Comparison of ENCODE assay signal across 7 mouse cellular contexts in genomic region chr9:98955103-98955715, GRCm38 (mm10). TPM values are rescaled to one million over a fixed set of nuclear protein-coding genes. Genes with fewer than 3 reads are reported as not detected.
DNase-seq lines count a peak whose midpoint lies in the region; ATAC-seq and TF ChIP-seq lines count a peak whose summit lies in the region.

TSS of gene Foxl2 (plus strand) at chr9:98955288.

- TF ChIP-seq CTCF in lung, postnatal 0 days (IDR thresholded peaks at IDR 0.05) = no peak
- TF ChIP-seq CTCF in liver, postnatal 0 days (IDR thresholded peaks at IDR 0.05; ENCODE audit: low read depth) = no peak
- TF ChIP-seq CTCF in testis, adult 2 months (IDR thresholded peaks at IDR 0.05; ENCODE audit: control insufficient read depth, insufficient read depth, insufficient replicate concordance, low read depth, low read length) = no peak

- no peak for TF ChIP-seq POLR2A in testis, adult 2 months (IDR thresholded peaks at IDR 0.05; ENCODE audit: control insufficient read depth, low read depth, low read length)

- TF ChIP-seq EP300 in lung, postnatal 0 days (IDR thresholded peaks at IDR 0.05) = no peak
- no peak for TF ChIP-seq EP300 in liver, postnatal 0 days (IDR thresholded peaks at IDR 0.05; ENCODE audit: low read depth)

- WGBS in lung, postnatal 0 days = under 1% methylated on average over 49 of the region's 58 CpGs
- under 1% methylated on average over 58 of the region's 58 CpGs for WGBS in embryonic facial prominence, embryonic 13.5 days
- WGBS in hindbrain, embryonic 10.5 days = under 1% methylated on average over 58 of the region's 58 CpGs
- 1% methylated on average over 49 of the region's 58 CpGs for WGBS in liver, postnatal 0 days (ENCODE audit: insufficient replicate concordance)

- H3K4me3 ChIP-seq in lung, postnatal 0 days (ENCODE audit: low read depth, low read length) = peak within 1 kb of the TSS; percentile 39
- H3K4me3 ChIP-seq in embryonic facial prominence, embryonic 13.5 days = peak within 1 kb of the TSS; percentile 53
- peak within 1 kb of the TSS; percentile 57 for H3K4me3 ChIP-seq in hindbrain, embryonic 10.5 days
- peak within 1 kb of the TSS; percentile 33 for H3K4me3 ChIP-seq in liver, postnatal 0 days (ENCODE audit: low read depth, low read length)
- peak within 1 kb of the TSS; percentile 17 for H3K4me3 ChIP-seq in testis, adult 2 months (ENCODE audit: control insufficient read depth, low read depth, low read length)

- peaks cover 17% of the 10 kb centered on the region for H3K4me1 ChIP-seq in lung, postnatal 0 days (ENCODE audit: insufficient read depth, low read depth, low read length)
- H3K4me1 ChIP-seq in embryonic facial prominence, embryonic 13.5 days = peaks cover 45% of the 10 kb centered on the region
- H3K4me1 ChIP-seq in hindbrain, embryonic 10.5 days (replicated peaks) = peaks cover 47% of the 10 kb centered on the region
- peaks cover 14% of the 10 kb centered on the region for H3K4me1 ChIP-seq in liver, postnatal 0 days (ENCODE audit: insufficient read depth)
- H3K4me1 ChIP-seq in testis, adult 2 months (ENCODE audit: control insufficient read depth, insufficient read depth, low read length) = peaks cover 26% of the 10 kb centered on the region

- H3K27ac ChIP-seq in lung, postnatal 0 days (ENCODE audit: low read length) = no peak within 1 kb of the TSS
- peak within 1 kb of the TSS; percentile 55 for H3K27ac ChIP-seq in embryonic facial prominence, embryonic 13.5 days
- peak within 1 kb of the TSS; percentile 81 for H3K27ac ChIP-seq in hindbrain, embryonic 10.5 days
- H3K27ac ChIP-seq in liver, postnatal 0 days (ENCODE audit: low read depth) = no peak within 1 kb of the TSS
- H3K27ac ChIP-seq in testis, adult 2 months (ENCODE audit: control insufficient read depth, insufficient read depth, low read depth, low read length) = no peak within 1 kb of the TSS

- H3K4me2 ChIP-seq in lung, postnatal 0 days (replicated peaks; ENCODE audit: low read depth, low read length) = peak within 1 kb of the TSS; percentile 67
- H3K4me2 ChIP-seq in embryonic facial prominence, embryonic 13.5 days = peak within 1 kb of the TSS; percentile 83
- H3K4me2 ChIP-seq in liver, postnatal 0 days (ENCODE audit: low read depth, low read length) = peak within 1 kb of the TSS; percentile 59

- peak; percentile 54 for ATAC-seq in lung, postnatal 0 days
- ATAC-seq in embryonic facial prominence, embryonic 13.5 days (ENCODE audit: insufficient number of reproducible peaks, insufficient read depth, low FRiP score, low TSS enrichment, low read depth) = no peak
- no peak for ATAC-seq in liver, postnatal 0 days

- no peak within 1 kb of the TSS for H3K9ac ChIP-seq in lung, postnatal 0 days (replicated peaks; ENCODE audit: low read depth)
- H3K9ac ChIP-seq in embryonic facial prominence, embryonic 13.5 days = peak within 1 kb of the TSS; percentile 69
- no peak within 1 kb of the TSS for H3K9ac ChIP-seq in liver, postnatal 0 days (replicated peaks)

- DNase-seq in lung, postnatal 0 days (ENCODE audit: low spot score) = no peak
- DNase-seq in lung, postnatal 14 days = no peak
- DNase-seq in hindbrain, embryonic 10.5 days (ENCODE audit: low spot score) = peak; percentile 74
- no peak for DNase-seq in liver, postnatal 0 days
- DNase-seq in layer of hippocampus, postnatal 36 days = no peak

- H3K36me3 ChIP-seq in lung, postnatal 0 days (ENCODE audit: insufficient read depth, low read length) = no peaks in the 10 kb centered on the region
- no peaks in the 10 kb centered on the region for H3K36me3 ChIP-seq in embryonic facial prominence, embryonic 13.5 days
- no peaks in the 10 kb centered on the region for H3K36me3 ChIP-seq in hindbrain, embryonic 10.5 days
- H3K36me3 ChIP-seq in liver, postnatal 0 days (replicated peaks; ENCODE audit: insufficient read depth, low read length) = no peaks in the 10 kb centered on the region
- H3K36me3 ChIP-seq in testis, adult 2 months (ENCODE audit: control insufficient read depth, insufficient read depth, low read length) = no peaks in the 10 kb centered on the region

- H3K27me3 ChIP-seq in lung, postnatal 0 days (replicated peaks; ENCODE audit: insufficient read depth, low read length) = peaks cover 96% of the 10 kb centered on the region
- peaks cover 97% of the 10 kb centered on the region for H3K27me3 ChIP-seq in embryonic facial prominence, embryonic 13.5 days
- peaks cover 100% of the 10 kb centered on the region for H3K27me3 ChIP-seq in hindbrain, embryonic 10.5 days (ENCODE audit: insufficient read depth, poor library complexity, severe bottlenecking)
- peaks cover 100% of the 10 kb centered on the region for H3K27me3 ChIP-seq in liver, postnatal 0 days (ENCODE audit: insufficient read depth, low read length)
- H3K27me3 ChIP-seq in testis, adult 2 months (ENCODE audit: control insufficient read depth, insufficient read depth, low read length) = peaks cover 14% of the 10 kb centered on the region

- no peaks in the 10 kb centered on the region for H3K9me3 ChIP-seq in lung, postnatal 0 days (ENCODE audit: low read length)
- H3K9me3 ChIP-seq in embryonic facial prominence, embryonic 13.5 days = no peaks in the 10 kb centered on the region
- H3K9me3 ChIP-seq in hindbrain, embryonic 10.5 days = no peaks in the 10 kb centered on the region
- no peaks in the 10 kb centered on the region for H3K9me3 ChIP-seq in liver, postnatal 0 days (ENCODE audit: low read length)

RNA-seq across cellular contexts. Expression of gene Foxl2, which starts in this region (rescaled TPM):
- polyA plus RNA-seq in lung, postnatal 0 days (2015; fragmentation: Nextera tagmentation; extraction: Ambion mirVana) = not detected in 2 replicates
- 1.2 and 1.7 TPM in 2 replicates for polyA plus RNA-seq in embryonic facial prominence, embryonic 13.5 days (2015; fragmentation: Nextera tagmentation; extraction: Ambion mirVana)
- 2.4 and 3.1 TPM in 2 replicates for polyA plus RNA-seq in hindbrain, embryonic 10.5 days (2016; fragmentation: Nextera tagmentation; extraction: Ambion mirVana)
- not detected in 2 replicates for polyA plus RNA-seq in liver, postnatal 0 days (2015; fragmentation: Nextera tagmentation; extraction: Ambion mirVana)
- polyA plus RNA-seq in testis, adult 2 months (2012; rRNA removed) = not detected in 2 replicates
- under 1 TPM; 0.57 to 0.96 TPM for total RNA-seq in layer of hippocampus, postnatal 36 days (2021)

Comparison
In these comparisons a context has a peak if more than half of its experiments do, and no peak if none do; other contexts are left out.
1. Peak in ATAC-seq, H3K4me3 ChIP-seq and H3K4me2 ChIP-seq in lung, postnatal 0 days; RNA of the gene not detected or under 1 TPM.
2. H3K27ac ChIP-seq: peak in embryonic facial prominence, embryonic 13.5 days (single experiment) and hindbrain, embryonic 10.5 days (single experiment); none in lung, postnatal 0 days (single experiment), liver, postnatal 0 days (single experiment) and testis, adult 2 months (single experiment).
3. Peak in every context shown above with its lines, with median percentiles within 50 percentile points of each other: H3K4me2 ChIP-seq and H3K4me3 ChIP-seq.